Mouse (Mus musculus) midbrain, embryonic 16.5 days (tissue): ENCODE data around the gene Aurkaip1. TPM values are rescaled to one million over a fixed set of nuclear protein-coding genes. Genes with fewer than 3 reads are reported as not detected.
A peak's percentile ranks its signal among the peaks of the same experiment; 100 is the strongest.

Experiments
- ATAC-seq: fragments of 200-750 bp; cut with Nextera tagmentation; 2 replicates; pipeline ENCODE4 v1.8.0; 2017; ENCODE audit warnings: moderate TSS enrichment
- H3K27ac ChIP-seq: fragments of 300-500 bp; sonication (generic); 2 replicates; pipeline ENCODE4 v1.5.1; 2014; ENCODE audit warnings: mild to moderate bottlenecking, low read length, mixed read lengths
- H3K27me3 ChIP-seq: fragments of 300-500 bp; sonication (generic); 2 replicates; pipeline ENCODE4 v1.6.1; 2014; ENCODE audit warnings: low read depth, low read length, mixed read lengths; ENCODE audit not compliant: control insufficient read depth, insufficient read depth
- H3K36me3 ChIP-seq: fragments of 300-500 bp; sonication (generic); 2 replicates; pipeline ENCODE4 v1.6.1; 2014; ENCODE audit warnings: mild to moderate bottlenecking, low read length, moderate library complexity, mixed read lengths; ENCODE audit not compliant: control insufficient read depth, insufficient read depth
- H3K4me1 ChIP-seq: fragments of 300-500 bp; sonication (generic); 2 replicates; pipeline ENCODE4 v1.6.1; 2014; ENCODE audit warnings: mild to moderate bottlenecking, low read length, mixed read lengths; ENCODE audit not compliant: control insufficient read depth, insufficient read depth
- H3K4me2 ChIP-seq: fragments of 300-500 bp; sonication (generic); 2 replicates; pipeline ENCODE4 v1.6.1; 2014; ENCODE audit warnings: mild to moderate bottlenecking, low read length, mixed read lengths
- H3K4me3 ChIP-seq: fragments of 300-500 bp; sonication (generic); 2 replicates; pipeline ENCODE4 v1.5.1; 2014; ENCODE audit warnings: low read depth, mild to moderate bottlenecking, low read length, moderate library complexity, mixed read lengths
- H3K9ac ChIP-seq: fragments of 300-500 bp; sonication (generic); 2 replicates; pipeline ENCODE4 v1.6.1; 2014; ENCODE audit warnings: low read depth, low read length, mixed read lengths
- H3K9me3 ChIP-seq: fragments of 300-500 bp; sonication (generic); replicated peaks from 2 replicates; pipeline ENCODE4 v1.6.1; 2014; ENCODE audit warnings: mild to moderate bottlenecking, low read length, mixed read lengths; ENCODE audit not compliant: control insufficient read depth, poor library complexity, severe bottlenecking
- WGBS: fragments of 180-500 bp; shearing (Covaris S2); extraction: QIAGEN DNeasy Blood & Tissue Kit; methylation state at CpG from one replicate; pipeline ENCODE4 v1.1.7; 2014; 5-methylcytosine and 5-hydroxymethylcytosine counted together
- polyA plus RNA-seq: library from polyadenylated mRNA; unstranded; fragments of >200 nt; fragmentation: Nextera tagmentation; extraction: Ambion mirVana; gene quantifications from 2 replicates; pipeline ENCODE4 v1.2.1, GENCODE M21; 2015

The Aurkaip1 gene
- polyA plus RNA-seq, 1 experiment from 2014 or later, result 134 TPM

GRCm38 (mm10) chr4:155854991-155855390 is 23.9 kb downstream of the Aurkaip1 start:
- H3K36me3 ChIP-seq, result peaks cover 43% of the 10 kb centered on the region
- 97% methylated on average over 12 of the region's 12 CpGs for WGBS

GRCm38 (mm10) chr4:155856071-155856470 is 25.0 kb downstream of the Aurkaip1 start:
- Histone ChIP-seq H3K4me3 (no peak overlapping the region), H3K4me2 (no peak overlapping the region), H3K36me3 (peaks cover 48% of the 10 kb centered on the region), H3K4me1 (no peaks in the 10 kb centered on the region), H3K9ac (no peak overlapping the region), H3K9me3 (no peaks in the 10 kb centered on the region), H3K27ac (no peak overlapping the region), H3K27me3 (no peaks in the 10 kb centered on the region)
- WGBS, result 91% methylated on average over 12 of the region's 12 CpGs
- no peak for ATAC-seq

More at GRCm38 (mm10) chr4:155854991-155855390, 23.9 kb downstream of the Aurkaip1 start:
- H3K27ac ChIP-seq, result no peak overlapping the region
- H3K4me3 ChIP-seq, result no peak overlapping the region
- H3K4me1 ChIP-seq, result peaks cover 7% of the 10 kb centered on the region
- no peak overlapping the region for H3K9ac ChIP-seq
- ATAC-seq, result no peak
- no peaks in the 10 kb centered on the region for H3K9me3 ChIP-seq
- H3K4me2 ChIP-seq, result no peak overlapping the region
- no peaks in the 10 kb centered on the region for H3K27me3 ChIP-seq

- peaks cover 50% of the 10 kb centered on the region for H3K36me3 ChIP-seq
- H3K4me1 ChIP-seq, result no peaks in the 10 kb centered on the region
- H3K4me2 ChIP-seq, result no peak overlapping the region
- no peak overlapping the region for H3K9ac ChIP-seq
- H3K9me3 ChIP-seq, result no peaks in the 10 kb centered on the region
- H3K4me3 ChIP-seq, result no peak overlapping the region
- H3K27me3 ChIP-seq, result no peaks in the 10 kb centered on the region
- no peak for ATAC-seq
- WGBS, result 82% methylated on average over 3 of the region's 3 CpGs
- H3K27ac ChIP-seq, result no peak overlapping the region
Measured at GRCm38 (mm10) chr4:155856881-155857280, 25.8 kb downstream of the Aurkaip1 start.

- Histone ChIP-seq H3K9me3 (no peaks in the 10 kb centered on the region), H3K4me3 (no peak overlapping the region), H3K27me3 (no peaks in the 10 kb centered on the region), H3K4me2 (no peak overlapping the region), H3K27ac (no peak overlapping the region), H3K4me1 (no peaks in the 10 kb centered on the region), H3K36me3 (peaks cover 50% of the 10 kb centered on the region), H3K9ac (no peak overlapping the region)
- no peak for ATAC-seq
- WGBS, result 33% methylated on average over 13 of the region's 13 CpGs
Measured at GRCm38 (mm10) chr4:155859318-155859717, 28.2 kb downstream of the Aurkaip1 start.

GRCm38 (mm10) chr4:155861787-155862186 is 30.7 kb downstream of the Aurkaip1 start:
- no peak overlapping the region for H3K4me2 ChIP-seq
- no peak overlapping the region for H3K27ac ChIP-seq
- no peaks in the 10 kb centered on the region for H3K9me3 ChIP-seq
- WGBS, result 94% methylated on average over 7 of the region's 7 CpGs
- H3K4me1 ChIP-seq, result no peaks in the 10 kb centered on the region
- ATAC-seq, result no peak
- H3K9ac ChIP-seq, result no peak overlapping the region
- H3K27me3 ChIP-seq, result no peaks in the 10 kb centered on the region
- H3K4me3 ChIP-seq, result no peak overlapping the region
- H3K36me3 ChIP-seq, result peaks cover 37% of the 10 kb centered on the region

- Histone ChIP-seq H3K27me3 (no peaks in the 10 kb centered on the region), H3K36me3 (peaks cover 34% of the 10 kb centered on the region), H3K27ac (no peak within 1 kb of the TSS), H3K4me1 (peaks cover under 1% of the 10 kb centered on the region), H3K9ac (no peak within 1 kb of the TSS), H3K4me2 (no peak within 1 kb of the TSS), H3K4me3 (no peak within 1 kb of the TSS), H3K9me3 (no peaks in the 10 kb centered on the region)
- 81% methylated on average over 5 of the region's 5 CpGs for WGBS
- ATAC-seq, result no peak
Measured at GRCm38 (mm10) chr4:155863001-155863400, 31.9 kb downstream of the Aurkaip1 start, which contains the start of gene Tas1r3. Tas1r3 (minus strand) TSS chr4:155863362.

GRCm38 (mm10) chr4:155868614-155869298 is 37.7 kb downstream of the Aurkaip1 start:
- peak overlapping the region; percentile 89 for H3K9ac ChIP-seq
- H3K4me3 ChIP-seq, result peak overlapping the region; percentile 81
- H3K4me2 ChIP-seq, result peak overlapping the region; percentile 89
- no peaks in the 10 kb centered on the region for H3K27me3 ChIP-seq
- 9% methylated on average over 22 of the region's 22 CpGs for WGBS
- peak overlapping the region; percentile 25; the same call in 1 of the 2 replicates for H3K27ac ChIP-seq
- peaks cover 23% of the 10 kb centered on the region for H3K4me1 ChIP-seq
- peaks cover 15% of the 10 kb centered on the region; the same call in 1 of the 2 replicates for H3K36me3 ChIP-seq
- peak; percentile 63 for ATAC-seq
- H3K9me3 ChIP-seq, result no peaks in the 10 kb centered on the region

- Histone ChIP-seq H3K4me1 (peaks cover 23% of the 10 kb centered on the region), H3K36me3 (peaks cover 13% of the 10 kb centered on the region; the same call in 1 of the 2 replicates), H3K4me3 (peak within 1 kb of the TSS; percentile 81), H3K27ac (peak within 1 kb of the TSS; percentile 78), H3K9me3 (no peaks in the 10 kb centered on the region), H3K27me3 (no peaks in the 10 kb centered on the region), H3K9ac (peak within 1 kb of the TSS; percentile 89), H3K4me2 (peak within 1 kb of the TSS; percentile 89)
- ATAC-seq, result peak; percentile 97
- under 1% methylated on average over 63 of the region's 63 CpGs for WGBS
Measured at GRCm38 (mm10) chr4:155869317-155870033, 38.4 kb downstream of the Aurkaip1 start, which contains the start of the genes Cptp and Ints11. Cptp (minus strand) TSS chr4:155869440. Ints11 (plus strand) TSS chr4:155869546.

GRCm38 (mm10) chr4:155871404-155871803 is 40.3 kb downstream of the Aurkaip1 start:
- no peak overlapping the region for H3K4me3 ChIP-seq
- ATAC-seq, result no peak
- H3K4me1 ChIP-seq, result peaks cover 23% of the 10 kb centered on the region
- no peak overlapping the region for H3K27ac ChIP-seq
- H3K36me3 ChIP-seq, result peaks cover 10% of the 10 kb centered on the region; the same call in 1 of the 2 replicates
- H3K4me2 ChIP-seq, result no peak overlapping the region
- H3K27me3 ChIP-seq, result no peaks in the 10 kb centered on the region
- H3K9me3 ChIP-seq, result no peaks in the 10 kb centered on the region
- WGBS, result 95% methylated on average over 7 of the region's 7 CpGs
- no peak overlapping the region for H3K9ac ChIP-seq
